Mouse (Mus musculus) cerebellum, postnatal 14 days (tissue): ENCODE measurements at regions not wholly inside any gene's neighbourhood (a gene's known extent, or its start where the extent isn't known, plus 50 kb on each side); places are given as distances from the start of the nearest gene placed in this dataset.
A peak's percentile ranks its signal among the peaks of the same experiment; 100 is the strongest.

ENCODE experiments used
- DNase-seq, 2 experiments: peaks; one replicate each; pipeline ENCODE4 v3.0.0; 2021; ENCODE audit warnings: mixed read lengths in 2 of 2

GRCm38 (mm10) chrX:151708055-151708670 is 92.4 kb upstream of the Huwe1 start:
- peak; percentile 71 to 83 for DNase-seq
